Mouse (Mus musculus) midbrain, postnatal 0 days (tissue): ENCODE measurements at regions not wholly inside any gene's neighbourhood (a gene's known extent, or its start where the extent isn't known, plus 50 kb on each side); places are given as distances from the start of the nearest gene placed in this dataset.

ENCODE experiments used
- ATAC-seq: fragments of 200-750 bp; cut with Nextera tagmentation; 2 replicates; pipeline ENCODE4 v1.8.0; 2017; ENCODE audit warnings: moderate number of reproducible peaks, mild to moderate bottlenecking, moderate TSS enrichment, moderate library complexity; ENCODE audit not compliant: low FRiP score
- DNase-seq: peaks from one replicate; pipeline ENCODE4 v3.0.0-alpha.2; 2015; ENCODE audit warnings: low spot score
- H3K27ac ChIP-seq: fragments of 300-500 bp; sonication (generic); 2 replicates; pipeline ENCODE4 v1.5.1; 2014; ENCODE audit warnings: low read depth, mild to moderate bottlenecking, low read length, mixed read lengths
- H3K27me3 ChIP-seq: fragments of 300-500 bp; sonication (generic); 2 replicates; pipeline ENCODE4 v1.6.1; 2014; ENCODE audit warnings: low read length, control low read depth, mixed read lengths; ENCODE audit not compliant: insufficient read depth
- H3K36me3 ChIP-seq: fragments of 300-500 bp; sonication (generic); 2 replicates; pipeline ENCODE4 v1.6.1; 2014; ENCODE audit warnings: low read length, control low read depth, mixed read lengths; ENCODE audit not compliant: insufficient read depth
- H3K4me1 ChIP-seq: fragments of 300-500 bp; sonication (generic); 2 replicates; pipeline ENCODE4 v1.6.1; 2014; ENCODE audit warnings: mild to moderate bottlenecking, control low read depth, antibody characterized with exemption, low read length, mixed read lengths; ENCODE audit not compliant: insufficient read depth
- H3K4me2 ChIP-seq: fragments of 300-500 bp; sonication (generic); 2 replicates; pipeline ENCODE4 v1.6.1; 2014; ENCODE audit warnings: low read depth, mild to moderate bottlenecking, low read length, mixed read lengths; ENCODE audit not compliant: poor library complexity, severe bottlenecking
- H3K4me3 ChIP-seq: fragments of 300-500 bp; sonication (generic); 2 replicates; pipeline ENCODE4 v1.5.1; 2014; ENCODE audit warnings: low read depth, mild to moderate bottlenecking, low read length, moderate library complexity
- H3K9ac ChIP-seq: fragments of 300-500 bp; sonication (generic); replicated peaks from 2 replicates; pipeline ENCODE4 v1.6.1; 2014; ENCODE audit warnings: mild to moderate bottlenecking, low read length, moderate library complexity, mixed read lengths; ENCODE audit not compliant: poor library complexity, severe bottlenecking
- H3K9me3 ChIP-seq: fragments of 300-500 bp; sonication (generic); 2 replicates; pipeline ENCODE4 v1.6.1; 2016; ENCODE audit warnings: low read length, control low read depth
- CTCF ChIP-seq: IDR thresholded peaks from 2 replicates; pipeline ENCODE4 v1.5.1; 2016; ENCODE audit warnings: antibody characterized with exemption, mild to moderate bottlenecking
- WGBS: fragments of 180-500 bp; shearing (Covaris S2); extraction: QIAGEN DNeasy Blood & Tissue Kit; methylation state at CpG from one replicate; pipeline ENCODE4 v1.1.7; 2014; 5-methylcytosine and 5-hydroxymethylcytosine counted together

- Histone ChIP-seq H3K4me1 (no peaks in the 10 kb centered on the region), H3K36me3 (no peaks in the 10 kb centered on the region), H3K4me3 (no peak overlapping the region), H3K27ac (no peak overlapping the region), H3K9ac (no peak overlapping the region), H3K9me3 (no peaks in the 10 kb centered on the region), H3K27me3 (no peaks in the 10 kb centered on the region), H3K4me2 (no peak overlapping the region)
- ATAC-seq (no peak), DNase-seq (no peak)
- WGBS: 23% methylated on average over 2 of the region's 2 CpGs
- no peak for TF ChIP-seq CTCF
Observed at GRCm38 (mm10) chr5:12938162-12938852, 186.9 kb upstream of the Sema3a start.

- 71% methylated on average over 5 of the region's 5 CpGs for WGBS
- DNase-seq: no peak
- Histone ChIP-seq H3K36me3 (no peaks in the 10 kb centered on the region), H3K4me2 (no peak overlapping the region), H3K9ac (no peak overlapping the region), H3K27ac (no peak overlapping the region), H3K4me1 (no peaks in the 10 kb centered on the region), H3K4me3 (no peak overlapping the region), H3K9me3 (no peaks in the 10 kb centered on the region), H3K27me3 (no peaks in the 10 kb centered on the region)
- no peak for ATAC-seq
- TF ChIP-seq CTCF: no peak
Observed at GRCm38 (mm10) chr5:12944554-12944953, 180.7 kb upstream of the Sema3a start.

GRCm38 (mm10) chr5:12948472-12948871 lies 176.7 kb upstream of the Sema3a start:
- DNase-seq (no peak), ATAC-seq (no peak)
- no peak overlapping the region for H3K4me2 ChIP-seq
- no peaks in the 10 kb centered on the region for H3K4me1 ChIP-seq
- no peak overlapping the region for H3K9ac ChIP-seq
- WGBS: 72% methylated on average over 2 of the region's 2 CpGs
- H3K36me3 ChIP-seq: no peaks in the 10 kb centered on the region
- H3K27me3 ChIP-seq: no peaks in the 10 kb centered on the region
- TF ChIP-seq CTCF: no peak
- H3K27ac ChIP-seq: no peak overlapping the region
- no peaks in the 10 kb centered on the region for H3K9me3 ChIP-seq
- no peak overlapping the region for H3K4me3 ChIP-seq

- DNase-seq (no peak), ATAC-seq (no peak)
Observed at GRCm38 (mm10) chr5:12970987-12971386, 154.2 kb upstream of the Sema3a start.

GRCm38 (mm10) chr5:12973701-12974100 lies 151.5 kb upstream of the Sema3a start:
- H3K4me2 ChIP-seq: no peak overlapping the region
- H3K4me3 ChIP-seq: no peak overlapping the region
- no peak overlapping the region for H3K27ac ChIP-seq
- no peaks in the 10 kb centered on the region for H3K36me3 ChIP-seq
- TF ChIP-seq CTCF: no peak
- no peak for DNase-seq
- no peak overlapping the region for H3K9ac ChIP-seq
- no peaks in the 10 kb centered on the region for H3K9me3 ChIP-seq
- no peaks in the 10 kb centered on the region for H3K4me1 ChIP-seq
- 91% methylated on average over 3 of the region's 3 CpGs for WGBS
- no peak for ATAC-seq
- no peaks in the 10 kb centered on the region for H3K27me3 ChIP-seq

More at GRCm38 (mm10) chr5:12970987-12971386, 154.2 kb upstream of the Sema3a start:
- TF ChIP-seq CTCF: no peak
- H3K27me3 ChIP-seq: no peaks in the 10 kb centered on the region
- no peak overlapping the region for H3K27ac ChIP-seq
- no peaks in the 10 kb centered on the region for H3K9me3 ChIP-seq
- H3K36me3 ChIP-seq: no peaks in the 10 kb centered on the region
- no peak overlapping the region for H3K4me3 ChIP-seq
- 68% methylated on average over 5 of the region's 5 CpGs for WGBS
- H3K4me1 ChIP-seq: no peaks in the 10 kb centered on the region
- no peak overlapping the region for H3K9ac ChIP-seq
- H3K4me2 ChIP-seq: no peak overlapping the region

- no peak overlapping the region for H3K27ac ChIP-seq
- no peaks in the 10 kb centered on the region for H3K36me3 ChIP-seq
- no peak for DNase-seq
- no peak overlapping the region for H3K4me3 ChIP-seq
- H3K9ac ChIP-seq: no peak overlapping the region
- H3K9me3 ChIP-seq: no peaks in the 10 kb centered on the region
- no peak for ATAC-seq
- WGBS: 86% methylated on average over 8 of the region's 8 CpGs
- no peak overlapping the region for H3K4me2 ChIP-seq
- TF ChIP-seq CTCF: no peak
- H3K27me3 ChIP-seq: no peaks in the 10 kb centered on the region
- H3K4me1 ChIP-seq: no peaks in the 10 kb centered on the region
Observed at GRCm38 (mm10) chr5:12976015-12976742, 149.0 kb upstream of the Sema3a start.
